Mouse (Mus musculus): ENCODE measurements around the gene Dclk3. TPM values are rescaled to one million over a fixed set of nuclear protein-coding genes. Genes with fewer than 3 reads are reported as not detected.

Gene Dclk3
- polyA plus RNA-seq, 1 experiment: 5.3 TPM

DNA sequence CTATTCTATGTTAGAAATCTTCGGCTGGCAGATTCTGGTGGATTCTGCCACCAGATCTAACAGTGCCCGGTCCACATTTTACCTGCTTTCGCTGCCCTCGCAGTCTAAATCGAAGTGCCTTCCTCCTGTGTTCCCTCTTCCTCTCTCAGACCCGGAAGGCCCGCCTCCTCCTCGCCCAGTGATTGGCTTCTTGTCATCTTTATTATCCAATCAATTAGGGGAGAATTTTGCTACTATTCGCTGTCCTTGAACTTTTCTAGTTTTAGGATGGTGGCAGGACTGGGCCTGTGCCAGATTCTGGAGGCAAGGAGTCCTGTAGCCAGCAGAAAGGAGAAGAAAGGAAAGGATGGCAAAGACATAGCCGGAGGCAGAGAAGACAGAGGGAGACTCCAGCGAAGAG, 84.2 kb downstream of the Dclk3 start:
- Histone ChIP-seq H3K4me1 (ENCODE audit: control insufficient read depth, insufficient read depth, low read length) (no peaks in the 10 kb centered on the region), H3K4me3 (replicated peaks; ENCODE audit: insufficient read depth, low read depth, low read length) (no peak overlapping the region), H3K27me3 (ENCODE audit: control insufficient read depth, insufficient read depth, low read length) (no peaks in the 10 kb centered on the region), H3K27ac (ENCODE audit: insufficient read depth, low read length) (no peak overlapping the region)
- TF ChIP-seq POLR2A (IDR thresholded peaks at IDR 0.05; ENCODE audit: borderline replicate concordance, insufficient read depth, low read length) (no peak), CTCF (IDR thresholded peaks at IDR 0.05; ENCODE audit: borderline replicate concordance, insufficient read depth, low read depth, low read length) (no peak)
- DNase-seq: no peak
- WGBS: 91% methylated on average over 11 of the region's 11 CpGs

DNA sequence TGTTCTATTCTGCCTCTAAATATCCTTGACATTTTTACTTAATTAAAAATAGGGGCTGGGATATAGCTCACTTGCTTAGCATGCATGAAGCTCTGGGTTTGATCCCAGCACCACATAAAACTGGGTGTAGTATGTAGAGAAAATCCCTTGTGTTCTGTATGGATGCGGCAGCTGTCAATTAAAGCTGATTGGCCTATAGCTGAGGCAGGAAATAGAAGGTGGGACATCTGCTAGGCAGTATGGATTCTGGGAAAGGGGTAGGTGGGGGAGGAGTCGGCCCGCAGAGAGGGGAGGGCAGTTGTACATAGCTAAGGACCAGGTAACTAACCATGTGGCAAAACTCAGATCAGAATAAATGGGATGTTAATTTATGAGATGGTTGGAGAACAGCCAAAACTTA, 85.0 kb downstream of the Dclk3 start:
- 97% methylated on average over 3 of the region's 3 CpGs for WGBS
- Histone ChIP-seq H3K27ac (ENCODE audit: insufficient read depth, low read length) (no peak overlapping the region), H3K27me3 (ENCODE audit: control insufficient read depth, insufficient read depth, low read length) (no peaks in the 10 kb centered on the region), H3K4me1 (ENCODE audit: control insufficient read depth, insufficient read depth, low read length) (no peaks in the 10 kb centered on the region), H3K4me3 (replicated peaks; ENCODE audit: insufficient read depth, low read depth, low read length) (no peak overlapping the region)
- DNase-seq: no peak
- no peak for TF ChIP-seq CTCF (IDR thresholded peaks at IDR 0.05; ENCODE audit: borderline replicate concordance, insufficient read depth, low read depth, low read length)
- no peak for TF ChIP-seq POLR2A (IDR thresholded peaks at IDR 0.05; ENCODE audit: borderline replicate concordance, insufficient read depth, low read length)

DNA sequence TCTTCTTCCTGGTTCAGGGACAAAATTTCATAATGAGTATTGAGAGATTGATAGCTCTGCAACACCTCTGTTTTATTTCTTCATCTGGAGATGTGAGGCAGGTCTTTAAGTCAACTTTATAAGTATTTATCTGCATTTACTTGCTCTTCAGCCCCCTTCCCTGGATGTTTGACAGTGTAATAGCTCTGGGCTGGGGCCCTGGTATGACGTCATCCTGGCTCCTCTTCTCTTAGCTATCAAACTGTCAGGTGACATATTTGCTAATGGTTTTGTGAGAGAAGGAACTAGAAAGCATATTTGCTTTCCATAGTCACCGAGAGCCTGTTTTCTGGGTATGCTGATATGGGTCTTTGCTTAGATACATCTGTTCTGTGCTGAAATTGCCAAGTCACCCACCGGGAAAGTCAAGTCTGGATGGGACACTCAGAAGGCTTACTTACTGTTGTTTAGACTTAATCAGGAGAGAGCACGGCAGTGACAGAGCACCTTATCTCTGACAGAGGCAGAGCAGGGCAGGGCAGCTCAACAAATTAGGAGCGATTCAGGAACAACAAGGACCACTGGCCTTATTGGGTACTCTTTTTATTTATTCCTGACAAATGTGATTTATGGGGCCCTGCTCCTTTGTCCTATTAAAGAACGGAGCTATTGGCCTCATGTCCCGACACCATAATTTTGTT, 96.0 kb downstream of the Dclk3 start:
- Histone ChIP-seq H3K4me1 (ENCODE audit: control insufficient read depth, insufficient read depth, low read length) (no peaks in the 10 kb centered on the region), H3K4me3 (replicated peaks; ENCODE audit: insufficient read depth, low read depth, low read length) (no peak overlapping the region), H3K27ac (ENCODE audit: insufficient read depth, low read length) (no peak overlapping the region), H3K27me3 (ENCODE audit: control insufficient read depth, insufficient read depth, low read length) (no peaks in the 10 kb centered on the region)
- WGBS: 65% methylated on average over 7 of the region's 7 CpGs
- DNase-seq: no peak
- TF ChIP-seq POLR2A (IDR thresholded peaks at IDR 0.05; ENCODE audit: borderline replicate concordance, insufficient read depth, low read length) (no peak), CTCF (IDR thresholded peaks at IDR 0.05; ENCODE audit: borderline replicate concordance, insufficient read depth, low read depth, low read length) (no peak)

DNA sequence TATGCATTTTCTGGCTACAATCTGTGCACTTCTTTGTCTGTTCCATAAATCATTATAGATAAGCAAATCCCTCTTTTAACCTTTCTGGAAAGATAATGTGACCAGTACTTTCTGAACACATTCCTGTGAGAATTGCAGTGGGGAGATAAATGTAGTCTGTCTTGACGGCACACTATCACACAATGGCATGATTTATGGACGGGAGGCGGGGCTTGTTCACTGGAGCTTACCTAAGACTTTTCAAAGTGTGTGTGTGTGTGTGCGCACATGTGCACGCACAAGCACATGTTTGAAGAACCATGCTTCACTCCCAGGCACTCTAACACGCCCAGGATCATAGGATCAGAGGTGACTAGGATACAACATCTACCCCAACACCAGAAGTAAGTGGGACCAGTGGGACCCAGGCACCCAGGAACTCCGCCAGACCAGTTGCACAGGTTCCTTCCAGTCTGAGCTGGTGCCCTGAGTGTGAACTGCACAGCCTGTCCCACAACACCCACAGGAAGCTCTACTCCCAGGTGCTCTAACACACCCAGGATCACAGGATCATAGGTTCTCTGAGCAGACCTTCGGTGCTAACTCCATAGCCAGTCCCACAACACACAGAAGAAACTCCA, 96.7 kb downstream of the Dclk3 start:
- Histone ChIP-seq H3K4me3 (replicated peaks; ENCODE audit: insufficient read depth, low read depth, low read length) (no peak overlapping the region), H3K27me3 (ENCODE audit: control insufficient read depth, insufficient read depth, low read length) (no peaks in the 10 kb centered on the region), H3K27ac (ENCODE audit: insufficient read depth, low read length) (no peak overlapping the region), H3K4me1 (ENCODE audit: control insufficient read depth, insufficient read depth, low read length) (no peaks in the 10 kb centered on the region)
- TF ChIP-seq CTCF (IDR thresholded peaks at IDR 0.05; ENCODE audit: borderline replicate concordance, insufficient read depth, low read depth, low read length): no peak
- 91% methylated on average over 8 of the region's 8 CpGs for WGBS
- DNase-seq: no peak

Other genes with a start within 250 kb of the Dclk3 start
- 36.6 and 41.3 TPM in 2 replicates for gene Mlh1, start 167.3 kb upstream of the Dclk3 start, polyA plus RNA-seq (2012; rRNA removed)
- gene Epm2aip1, start 167.2 kb upstream of the Dclk3 start, polyA plus RNA-seq (2012; rRNA removed): 52.8 and 55.6 TPM in 2 replicates
- 78.8 and 93.4 TPM in 2 replicates for gene Trank1, start 127.3 kb upstream of the Dclk3 start, polyA plus RNA-seq (2012; rRNA removed)